Mouse (Mus musculus): ENCODE data around the gene Rbm15b. TPM values are rescaled to one million over a fixed set of nuclear protein-coding genes. Genes with fewer than 3 reads are reported as not detected.
A peak's percentile ranks its signal among the peaks of the same experiment; 100 is the strongest.

Rbm15b gene
- 31.4 and 32.9 TPM in 2 replicates for polyA plus RNA-seq (2014; fragmentation: Nextera tagmentation; extraction: Ambion mirVana)

DNA sequence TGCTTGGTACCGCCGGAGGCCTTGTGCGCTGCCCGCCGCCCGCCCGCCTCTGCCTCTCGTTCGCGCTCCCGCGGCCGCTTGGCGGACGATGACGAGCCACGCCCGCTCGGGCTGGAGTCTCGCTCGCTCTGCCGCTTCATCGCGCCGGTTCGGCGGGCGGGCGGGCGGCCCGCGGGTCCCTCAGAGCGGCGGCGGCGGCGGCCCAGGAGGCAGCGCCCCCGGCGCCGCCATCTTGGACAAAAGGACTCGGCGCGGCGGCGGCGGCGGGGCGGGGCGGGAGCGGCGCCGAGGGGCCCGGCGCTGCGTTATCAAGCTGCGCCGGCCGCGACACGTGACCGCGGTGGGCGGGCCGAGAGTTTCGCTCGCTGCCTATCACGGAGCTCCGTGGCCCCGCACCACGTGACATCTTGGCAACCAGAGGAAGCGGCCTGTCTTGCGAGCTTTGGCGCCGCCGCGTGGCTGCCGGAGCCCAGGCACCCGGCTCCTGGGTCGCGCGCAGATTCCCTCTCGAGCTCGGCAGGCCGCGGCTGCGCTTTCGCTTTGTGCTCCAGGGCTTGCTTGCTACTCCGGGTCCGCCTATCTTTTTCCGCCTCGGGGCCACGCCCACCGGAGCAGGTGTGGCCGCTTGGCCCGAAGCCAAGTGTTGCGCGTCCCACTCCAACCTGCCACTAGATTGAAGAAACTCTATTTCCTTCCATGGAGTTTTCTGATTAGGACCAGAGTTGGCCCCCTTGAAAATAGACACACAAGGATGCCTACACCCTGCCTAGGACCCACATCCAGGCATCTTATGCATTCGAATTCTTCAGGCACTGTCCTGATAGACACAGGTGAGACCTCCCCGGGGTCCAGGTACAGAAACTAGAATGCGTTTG lies at the start of gene Rbm15b:
TSS of gene Rbm15b (minus strand) at position 601 of the 875 bp plus-strand sequence.
- DNase-seq (ENCODE audit: low spot score) (peak; percentile 100), ATAC-seq (ENCODE audit: insufficient read depth, low FRiP score, low TSS enrichment) (peak; percentile 70)
- Histone ChIP-seq H3K9me3 (ENCODE audit: control insufficient read depth, low read length) (no peaks in the 10 kb centered on the region), H3K4me1 (ENCODE audit: control insufficient read depth, insufficient read depth, low read length) (peaks cover 31% of the 10 kb centered on the region), H3K4me2 (ENCODE audit: low read depth) (peak within 1 kb of the TSS; percentile 92), H3K9ac (ENCODE audit: low read length) (peak within 1 kb of the TSS; percentile 99), H3K4me3 (ENCODE audit: low read depth, low read length) (peak within 1 kb of the TSS; percentile 96), H3K27ac (ENCODE audit: low read depth, low read length) (peak within 1 kb of the TSS; percentile 86), H3K27me3 (ENCODE audit: control insufficient read depth, insufficient read depth, low read length) (no peaks in the 10 kb centered on the region), H3K36me3 (ENCODE audit: control insufficient read depth, insufficient read depth, low read length) (peaks cover 15% of the 10 kb centered on the region)
- WGBS = 4% methylated on average over 75 of the region's 101 CpGs

GRCm38 (mm10) chr9:106934998-106935397 lies 47.8 kb upstream of the Rbm15b start:
- Histone ChIP-seq H3K36me3 (ENCODE audit: control insufficient read depth, insufficient read depth, low read length) (no peaks in the 10 kb centered on the region), H3K27ac (ENCODE audit: low read depth, low read length) (no peak overlapping the region), H3K4me1 (ENCODE audit: control insufficient read depth, insufficient read depth, low read length) (no peaks in the 10 kb centered on the region), H3K4me2 (ENCODE audit: low read depth) (no peak overlapping the region), H3K9ac (ENCODE audit: low read length) (no peak overlapping the region), H3K9me3 (ENCODE audit: control insufficient read depth, low read length) (no peaks in the 10 kb centered on the region), H3K27me3 (ENCODE audit: control insufficient read depth, insufficient read depth, low read length) (no peaks in the 10 kb centered on the region), H3K4me3 (ENCODE audit: low read depth, low read length) (no peak overlapping the region)
- 89% methylated on average over 1 of the region's 1 CpGs for WGBS
- ATAC-seq (ENCODE audit: insufficient read depth, low FRiP score, low TSS enrichment) (no peak), DNase-seq (ENCODE audit: low spot score) (no peak)

DNA sequence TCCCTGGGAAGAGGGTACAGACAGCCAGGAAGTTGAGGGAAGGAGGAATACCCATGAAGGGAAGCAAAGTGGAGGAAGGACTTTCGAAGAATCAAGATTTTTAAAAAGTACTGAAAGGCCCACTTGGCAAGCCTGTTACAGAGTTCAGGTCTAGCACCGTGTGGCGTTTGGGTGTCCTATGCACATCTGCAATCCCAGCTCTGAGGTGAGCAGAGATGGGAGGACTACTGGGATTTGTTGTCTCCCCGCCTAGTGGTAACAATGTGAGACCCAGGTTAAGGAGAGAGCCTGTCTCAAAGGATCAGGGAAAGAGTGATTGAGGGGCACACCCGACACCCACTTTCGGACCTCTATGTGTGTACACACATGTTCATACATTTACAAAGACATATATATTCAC lies 27.6 kb upstream of the Rbm15b start:
- H3K27me3 ChIP-seq (ENCODE audit: control insufficient read depth, insufficient read depth, low read length) = no peaks in the 10 kb centered on the region
- no peaks in the 10 kb centered on the region for H3K36me3 ChIP-seq (ENCODE audit: control insufficient read depth, insufficient read depth, low read length)
- no peak overlapping the region for H3K4me3 ChIP-seq (ENCODE audit: low read depth, low read length)
- WGBS = 89% methylated on average over 6 of the region's 6 CpGs
- no peak overlapping the region for H3K27ac ChIP-seq (ENCODE audit: low read depth, low read length)
- ATAC-seq (ENCODE audit: insufficient read depth, low FRiP score, low TSS enrichment) (no peak), DNase-seq (ENCODE audit: low spot score) (no peak)
- no peak overlapping the region for H3K9ac ChIP-seq (ENCODE audit: low read length)
- no peaks in the 10 kb centered on the region for H3K4me1 ChIP-seq (ENCODE audit: control insufficient read depth, insufficient read depth, low read length)
- no peak overlapping the region for H3K4me2 ChIP-seq (ENCODE audit: low read depth)
- no peaks in the 10 kb centered on the region for H3K9me3 ChIP-seq (ENCODE audit: control insufficient read depth, low read length)

DNA sequence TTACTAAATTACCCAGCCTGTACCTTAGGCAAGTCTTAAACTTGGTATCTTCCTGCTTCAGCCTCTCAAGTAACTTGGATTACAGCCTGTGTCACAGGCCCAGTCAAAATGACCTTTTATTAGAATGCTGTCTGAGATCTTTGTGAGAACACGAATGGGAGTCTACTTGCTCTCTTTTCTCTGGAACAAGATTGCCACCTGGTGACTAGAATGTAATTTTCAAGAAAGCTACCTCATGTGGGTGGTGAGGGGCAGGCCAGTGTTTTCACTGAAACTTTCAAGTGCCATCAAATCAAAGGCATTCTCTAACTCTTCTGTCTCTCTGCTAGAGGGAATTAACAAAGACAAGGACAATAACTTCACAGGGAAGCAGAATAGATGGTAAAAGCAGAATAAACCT lies 26.5 kb upstream of the Rbm15b start:
- no peak overlapping the region for H3K9ac ChIP-seq (ENCODE audit: low read length)
- 29% methylated on average over 1 of the region's 1 CpGs for WGBS
- H3K27ac ChIP-seq (ENCODE audit: low read depth, low read length) = no peak overlapping the region
- ATAC-seq (ENCODE audit: insufficient read depth, low FRiP score, low TSS enrichment) = no peak
- no peaks in the 10 kb centered on the region for H3K9me3 ChIP-seq (ENCODE audit: control insufficient read depth, low read length)
- no peaks in the 10 kb centered on the region for H3K4me1 ChIP-seq (ENCODE audit: control insufficient read depth, insufficient read depth, low read length)
- DNase-seq (ENCODE audit: low spot score) = no peak
- H3K4me3 ChIP-seq (ENCODE audit: low read depth, low read length) = no peak overlapping the region
- no peaks in the 10 kb centered on the region for H3K36me3 ChIP-seq (ENCODE audit: control insufficient read depth, insufficient read depth, low read length)
- no peak overlapping the region for H3K4me2 ChIP-seq (ENCODE audit: low read depth)
- H3K27me3 ChIP-seq (ENCODE audit: control insufficient read depth, insufficient read depth, low read length) = no peaks in the 10 kb centered on the region

- Histone ChIP-seq H3K27ac (ENCODE audit: low read depth, low read length) (no peak overlapping the region), H3K9ac (ENCODE audit: low read length) (no peak overlapping the region), H3K36me3 (ENCODE audit: control insufficient read depth, insufficient read depth, low read length) (no peaks in the 10 kb centered on the region), H3K27me3 (ENCODE audit: control insufficient read depth, insufficient read depth, low read length) (no peaks in the 10 kb centered on the region), H3K4me3 (ENCODE audit: low read depth, low read length) (no peak overlapping the region), H3K9me3 (ENCODE audit: control insufficient read depth, low read length) (no peaks in the 10 kb centered on the region), H3K4me1 (ENCODE audit: control insufficient read depth, insufficient read depth, low read length) (no peaks in the 10 kb centered on the region), H3K4me2 (ENCODE audit: low read depth) (no peak overlapping the region)
- WGBS = 81% methylated on average over 1 of the region's 1 CpGs
- no peak for ATAC-seq (ENCODE audit: insufficient read depth, low FRiP score, low TSS enrichment)
- no peak for DNase-seq (ENCODE audit: low spot score)
Measured at GRCm38 (mm10) chr9:106911624-106912023, 24.4 kb upstream of the Rbm15b start.

DNA sequence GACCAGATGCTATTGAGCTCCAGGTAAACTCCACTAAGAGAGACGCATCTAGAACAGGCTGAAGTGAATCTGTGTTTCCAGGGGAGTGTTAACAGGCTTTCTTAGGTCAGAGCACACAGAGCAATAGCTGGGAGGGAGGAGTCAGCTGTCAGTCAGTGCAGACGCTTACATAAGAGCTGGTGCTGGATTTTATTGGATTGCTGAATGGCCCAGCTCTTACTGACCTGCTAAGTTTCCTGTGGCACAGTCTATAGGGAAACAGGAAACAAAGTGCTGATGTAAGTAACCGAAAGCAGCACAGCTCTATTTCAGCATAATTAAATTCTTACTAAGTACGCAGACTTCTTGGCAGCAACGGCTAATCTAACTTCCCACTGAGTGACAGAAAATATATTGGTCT lies 21.5 kb upstream of the Rbm15b start:
- Histone ChIP-seq H3K36me3 (ENCODE audit: control insufficient read depth, insufficient read depth, low read length) (no peaks in the 10 kb centered on the region), H3K4me2 (ENCODE audit: low read depth) (no peak overlapping the region), H3K27me3 (ENCODE audit: control insufficient read depth, insufficient read depth, low read length) (no peaks in the 10 kb centered on the region), H3K4me3 (ENCODE audit: low read depth, low read length) (no peak overlapping the region), H3K27ac (ENCODE audit: low read depth, low read length) (no peak overlapping the region), H3K9me3 (ENCODE audit: control insufficient read depth, low read length) (no peaks in the 10 kb centered on the region), H3K4me1 (ENCODE audit: control insufficient read depth, insufficient read depth, low read length) (no peaks in the 10 kb centered on the region), H3K9ac (ENCODE audit: low read length) (no peak overlapping the region)
- 66% methylated on average over 5 of the region's 5 CpGs for WGBS
- ATAC-seq (ENCODE audit: insufficient read depth, low FRiP score, low TSS enrichment) (no peak), DNase-seq (ENCODE audit: low spot score) (no peak)

GRCm38 (mm10) chr9:106908174-106908573 lies 20.9 kb upstream of the Rbm15b start:
- no peaks in the 10 kb centered on the region for H3K4me1 ChIP-seq (ENCODE audit: control insufficient read depth, insufficient read depth, low read length)
- no peak for ATAC-seq (ENCODE audit: insufficient read depth, low FRiP score, low TSS enrichment)
- H3K4me2 ChIP-seq (ENCODE audit: low read depth) = no peak overlapping the region
- no peaks in the 10 kb centered on the region for H3K36me3 ChIP-seq (ENCODE audit: control insufficient read depth, insufficient read depth, low read length)
- no peaks in the 10 kb centered on the region for H3K9me3 ChIP-seq (ENCODE audit: control insufficient read depth, low read length)
- no peak overlapping the region for H3K27ac ChIP-seq (ENCODE audit: low read depth, low read length)
- no peaks in the 10 kb centered on the region for H3K27me3 ChIP-seq (ENCODE audit: control insufficient read depth, insufficient read depth, low read length)
- H3K9ac ChIP-seq (ENCODE audit: low read length) = no peak overlapping the region
- DNase-seq (ENCODE audit: low spot score) = no peak
- no peak overlapping the region for H3K4me3 ChIP-seq (ENCODE audit: low read depth, low read length)
- 82% methylated on average over 3 of the region's 3 CpGs for WGBS

DNA sequence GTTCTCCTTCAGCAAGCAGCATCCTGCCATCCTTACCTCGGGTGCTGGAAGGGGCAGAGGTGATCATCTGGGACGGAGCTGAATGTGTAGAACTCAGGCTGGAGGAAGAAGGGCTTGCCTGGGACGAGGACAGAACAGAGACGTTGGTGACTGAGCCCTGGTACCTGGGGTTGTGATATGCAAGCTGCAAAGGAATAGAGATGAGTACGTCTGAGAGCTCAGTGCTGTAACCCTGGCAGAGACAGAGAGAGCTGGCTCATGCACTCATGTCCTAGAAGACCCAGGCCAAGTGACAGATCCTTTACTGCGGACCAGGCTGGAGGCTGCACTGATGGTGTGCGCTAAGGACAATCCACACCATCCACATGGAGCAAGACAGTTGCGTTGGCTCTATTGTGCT lies 19.4 kb upstream of the Rbm15b start:
- Histone ChIP-seq H3K27ac (ENCODE audit: low read depth, low read length) (no peak overlapping the region), H3K4me3 (ENCODE audit: low read depth, low read length) (no peak overlapping the region), H3K36me3 (ENCODE audit: control insufficient read depth, insufficient read depth, low read length) (no peaks in the 10 kb centered on the region), H3K4me1 (ENCODE audit: control insufficient read depth, insufficient read depth, low read length) (no peaks in the 10 kb centered on the region), H3K27me3 (ENCODE audit: control insufficient read depth, insufficient read depth, low read length) (no peaks in the 10 kb centered on the region), H3K9ac (ENCODE audit: low read length) (no peak overlapping the region), H3K9me3 (ENCODE audit: control insufficient read depth, low read length) (no peaks in the 10 kb centered on the region), H3K4me2 (ENCODE audit: low read depth) (no peak overlapping the region)
- DNase-seq (ENCODE audit: low spot score) = no peak
- WGBS = 84% methylated on average over 8 of the region's 8 CpGs
- ATAC-seq (ENCODE audit: insufficient read depth, low FRiP score, low TSS enrichment) = no peak

- 15% methylated on average over 1 of the region's 1 CpGs for WGBS
- Histone ChIP-seq H3K4me3 (ENCODE audit: low read depth, low read length) (no peak overlapping the region), H3K36me3 (ENCODE audit: control insufficient read depth, insufficient read depth, low read length) (no peaks in the 10 kb centered on the region), H3K27ac (ENCODE audit: low read depth, low read length) (no peak overlapping the region), H3K9ac (ENCODE audit: low read length) (no peak overlapping the region), H3K9me3 (ENCODE audit: control insufficient read depth, low read length) (no peaks in the 10 kb centered on the region), H3K27me3 (ENCODE audit: control insufficient read depth, insufficient read depth, low read length) (no peaks in the 10 kb centered on the region), H3K4me1 (ENCODE audit: control insufficient read depth, insufficient read depth, low read length) (no peaks in the 10 kb centered on the region), H3K4me2 (ENCODE audit: low read depth) (no peak overlapping the region)
- ATAC-seq (ENCODE audit: insufficient read depth, low FRiP score, low TSS enrichment) = no peak
- DNase-seq (ENCODE audit: low spot score) = peak; percentile 45
Measured at GRCm38 (mm10) chr9:106903791-106904134, 16.5 kb upstream of the Rbm15b start.

Measured in neural tube, embryonic 11.5 days (tissue).